Mouse (Mus musculus): Measurements from ENCODE around the gene Tgm5. TPM values are rescaled to one million over a fixed set of nuclear protein-coding genes. Genes with fewer than 3 reads are reported as not detected.
"Not testable (repeated sequence)": the region's sequence is repeated elsewhere in the genome, so short reads cannot be mapped to it uniquely, and the experiment has no call there.

Tgm5 gene
- not detected in 2 replicates for polyA plus RNA-seq (2015; fragmentation: Nextera tagmentation; extraction: Ambion mirVana)

DNA sequence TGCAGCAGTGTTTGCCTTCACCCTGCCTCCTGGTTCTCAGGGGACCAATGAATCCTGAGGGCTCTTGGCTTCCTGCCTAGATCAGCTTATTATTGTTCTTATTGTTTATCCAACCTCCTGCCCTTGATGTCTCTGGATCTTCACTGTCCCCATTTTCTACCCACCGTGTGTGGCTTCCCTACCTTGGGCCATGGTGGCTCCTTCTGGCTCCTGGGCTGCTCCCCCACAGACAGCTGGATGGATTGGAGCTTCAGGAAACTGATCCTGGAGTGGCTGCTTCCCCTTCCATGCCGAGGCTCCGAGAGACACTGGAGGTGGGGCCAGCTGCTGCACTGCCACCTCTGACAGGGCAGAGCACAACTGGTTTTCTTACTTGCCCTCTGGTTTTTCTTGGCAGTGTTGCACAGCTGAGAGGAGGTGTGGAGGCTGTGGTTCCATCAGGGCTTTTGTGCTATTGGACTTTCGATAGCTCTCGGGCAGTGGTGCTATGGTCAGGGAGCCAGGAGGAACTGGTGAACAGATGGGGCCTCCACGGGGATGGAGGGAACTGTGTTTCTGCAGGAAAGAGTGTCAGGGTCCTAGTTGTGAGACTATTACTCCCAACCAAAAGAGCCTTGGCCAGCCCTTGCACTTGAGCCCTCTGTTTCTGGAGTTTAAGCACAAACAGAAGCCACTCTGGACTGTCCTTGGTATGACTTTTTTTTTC is at the start of gene Tgm5:
TSS of gene Tgm5 (minus strand) at position 362 of the 706 bp plus-strand sequence.
- H3K27ac ChIP-seq = no peak within 1 kb of the TSS
- 26% methylated on average over 6 of the region's 6 CpGs for WGBS (ENCODE audit: insufficient replicate concordance)
- no peak for ATAC-seq (ENCODE audit: low read depth)

DNA sequence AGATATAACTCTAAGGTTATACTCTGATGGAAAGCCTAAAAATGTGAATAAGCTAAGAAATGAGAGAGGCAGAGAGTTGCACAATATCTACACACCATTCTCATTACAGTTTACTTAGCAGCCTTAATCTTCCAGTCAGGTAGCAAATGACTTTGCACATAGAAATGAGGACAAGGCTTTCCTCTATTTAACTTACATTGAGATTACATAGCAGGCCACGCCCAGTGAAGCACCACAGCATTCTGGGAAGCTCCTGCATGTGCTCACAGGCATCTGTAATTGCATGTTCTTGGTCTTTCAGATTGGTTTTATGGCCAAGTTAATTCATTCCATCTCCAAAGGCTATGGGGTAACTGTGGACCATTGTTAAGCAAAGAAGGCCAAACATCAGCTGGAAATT is 47.2 kb upstream of the Tgm5 start:
- ATAC-seq (ENCODE audit: low read depth) = no peak
- WGBS (ENCODE audit: insufficient replicate concordance) = 54% methylated on average over 1 of the region's 1 CpGs

More for the DNA sequence above, at the start of gene Tgm5:
- Histone ChIP-seq H3K36me3 (no peaks in the 10 kb centered on the region), H3K4me1 (replicated peaks) (no peaks in the 10 kb centered on the region), H3K27me3 (no peaks in the 10 kb centered on the region), H3K9ac (no peak within 1 kb of the TSS), H3K4me2 (no peak within 1 kb of the TSS), H3K4me3 (replicated peaks) (no peak within 1 kb of the TSS), H3K9me3 (replicated peaks) (no peaks in the 10 kb centered on the region)
- DNase-seq = no peak

DNA sequence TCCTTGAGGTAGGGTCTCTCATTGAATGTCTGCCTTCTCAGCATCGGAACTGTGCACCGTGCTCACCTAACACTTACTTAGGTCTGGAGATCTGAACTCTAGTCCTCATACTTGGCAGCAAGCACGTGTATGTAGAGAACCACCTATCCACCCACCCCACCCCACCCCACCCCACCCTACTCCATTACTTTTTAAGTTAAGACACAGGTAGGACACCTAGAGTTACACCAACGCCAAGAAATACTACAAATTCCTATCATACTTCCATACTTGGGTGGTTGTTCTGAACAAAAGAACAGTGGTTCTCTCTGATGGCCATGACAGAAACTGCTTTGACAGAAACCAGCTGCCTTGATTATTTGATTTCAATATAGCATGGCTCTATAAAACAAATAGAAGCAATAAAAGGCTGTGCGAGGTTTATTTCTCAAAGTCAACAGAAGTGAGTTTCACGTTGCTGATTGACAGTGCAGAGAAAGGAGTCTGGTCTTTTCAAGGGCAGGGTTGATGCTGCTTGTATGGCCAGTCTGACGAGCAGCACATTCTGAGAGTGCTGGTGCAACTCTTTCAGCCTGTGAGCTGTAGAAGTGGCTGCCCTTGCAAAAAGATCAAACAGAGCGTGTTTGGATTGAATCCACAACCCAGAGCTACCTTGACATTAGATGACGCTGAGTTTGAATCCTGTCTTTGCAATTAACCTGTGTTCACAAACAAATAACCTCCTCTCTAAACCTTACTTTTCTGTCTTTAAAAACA is 43.4 kb upstream of the Tgm5 start:
- ATAC-seq (ENCODE audit: low read depth) (no peak), DNase-seq (no peak)
- Histone ChIP-seq H3K9ac (no peak overlapping the region), H3K9me3 (replicated peaks) (no peaks in the 10 kb centered on the region), H3K4me3 (replicated peaks) (no peak overlapping the region), H3K27ac (no peak overlapping the region), H3K36me3 (no peaks in the 10 kb centered on the region), H3K4me1 (replicated peaks) (no peaks in the 10 kb centered on the region), H3K4me2 (no peak overlapping the region), H3K27me3 (no peaks in the 10 kb centered on the region)
- WGBS (ENCODE audit: insufficient replicate concordance) = 56% methylated on average over 9 of the region's 9 CpGs

More for the DNA sequence above, 47.2 kb upstream of the Tgm5 start:
- Histone ChIP-seq H3K36me3 (no peaks in the 10 kb centered on the region; the same call in 1 of the 2 replicates), H3K9ac (no peak overlapping the region), H3K9me3 (replicated peaks) (no peaks in the 10 kb centered on the region), H3K27me3 (no peaks in the 10 kb centered on the region), H3K4me1 (replicated peaks) (peaks cover 4% of the 10 kb centered on the region), H3K27ac (no peak overlapping the region), H3K4me2 (no peak overlapping the region), H3K4me3 (replicated peaks) (no peak overlapping the region)
- no peak for DNase-seq

GRCm38 (mm10) chr2:121127536-121127935 is 41.9 kb upstream of the Tgm5 start:
- Histone ChIP-seq H3K27me3 (no peaks in the 10 kb centered on the region), H3K9me3 (replicated peaks) (no peaks in the 10 kb centered on the region), H3K27ac (no peak overlapping the region), H3K9ac (no peak overlapping the region), H3K4me1 (replicated peaks) (no peaks in the 10 kb centered on the region), H3K4me2 (no peak overlapping the region), H3K4me3 (replicated peaks) (no peak overlapping the region), H3K36me3 (no peaks in the 10 kb centered on the region)
- WGBS (ENCODE audit: insufficient replicate concordance) = 54% methylated on average over 1 of the region's 1 CpGs
- no peak for ATAC-seq (ENCODE audit: low read depth)
- DNase-seq = no peak

DNA sequence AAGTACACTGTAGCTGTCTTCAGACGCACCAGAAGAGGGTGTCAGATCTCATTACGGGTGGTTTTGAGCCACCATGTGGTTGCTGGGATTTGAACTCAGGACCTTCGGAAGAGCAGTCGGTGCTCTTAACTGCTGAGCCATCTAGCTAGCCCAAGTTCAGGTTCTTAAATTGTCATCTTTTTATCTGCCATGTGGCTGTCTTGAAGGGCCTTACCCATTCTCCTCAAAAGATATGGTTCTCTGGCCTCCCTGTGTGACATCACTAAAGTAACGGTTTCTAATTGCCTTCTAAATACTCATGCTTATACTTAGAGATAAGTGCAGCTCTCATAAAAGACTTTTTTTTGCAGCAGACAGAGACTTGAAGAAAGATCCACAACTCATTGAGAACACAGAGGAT is 40.7 kb upstream of the Tgm5 start:
- H3K4me2 ChIP-seq; H3K27ac ChIP-seq; H3K36me3 ChIP-seq; H3K9me3 ChIP-seq (replicated peaks); H3K27me3 ChIP-seq; H3K9ac ChIP-seq; DNase-seq; ATAC-seq (ENCODE audit: low read depth); H3K4me1 ChIP-seq (replicated peaks); H3K4me3 ChIP-seq (replicated peaks): not testable (repeated sequence)
- 82% methylated on average over 5 of the region's 5 CpGs for WGBS (ENCODE audit: insufficient replicate concordance)

- H3K4me3 ChIP-seq (replicated peaks) = no peak overlapping the region
- no peak for ATAC-seq (ENCODE audit: low read depth)
- H3K9me3 ChIP-seq (replicated peaks) = no peaks in the 10 kb centered on the region
- no peaks in the 10 kb centered on the region for H3K36me3 ChIP-seq
- WGBS (ENCODE audit: insufficient replicate concordance) = 70% methylated on average over 3 of the region's 3 CpGs
- DNase-seq = no peak
- no peaks in the 10 kb centered on the region for H3K4me1 ChIP-seq (replicated peaks)
- H3K4me2 ChIP-seq = no peak overlapping the region
- no peak overlapping the region for H3K9ac ChIP-seq
- no peak overlapping the region for H3K27ac ChIP-seq
- H3K27me3 ChIP-seq = 0 out of 2 replicates have a peak, but pooled peaks cover 5% of the 10 kb centered on the region
Measured at GRCm38 (mm10) chr2:121119260-121119659, 33.6 kb upstream of the Tgm5 start.

GRCm38 (mm10) chr2:121115418-121115817 is 29.8 kb upstream of the Tgm5 start:
- Histone ChIP-seq H3K9me3 (replicated peaks) (no peaks in the 10 kb centered on the region), H3K36me3 (no peaks in the 10 kb centered on the region), H3K4me2 (no peak overlapping the region), H3K27ac (no peak overlapping the region), H3K4me1 (replicated peaks) (no peaks in the 10 kb centered on the region), H3K4me3 (replicated peaks) (no peak overlapping the region), H3K9ac (no peak overlapping the region), H3K27me3 (0 out of 2 replicates have a peak, but pooled peaks cover 7% of the 10 kb centered on the region)
- DNase-seq (no peak), ATAC-seq (ENCODE audit: low read depth) (no peak)
- WGBS (ENCODE audit: insufficient replicate concordance) = 78% methylated on average over 2 of the region's 2 CpGs

DNA sequence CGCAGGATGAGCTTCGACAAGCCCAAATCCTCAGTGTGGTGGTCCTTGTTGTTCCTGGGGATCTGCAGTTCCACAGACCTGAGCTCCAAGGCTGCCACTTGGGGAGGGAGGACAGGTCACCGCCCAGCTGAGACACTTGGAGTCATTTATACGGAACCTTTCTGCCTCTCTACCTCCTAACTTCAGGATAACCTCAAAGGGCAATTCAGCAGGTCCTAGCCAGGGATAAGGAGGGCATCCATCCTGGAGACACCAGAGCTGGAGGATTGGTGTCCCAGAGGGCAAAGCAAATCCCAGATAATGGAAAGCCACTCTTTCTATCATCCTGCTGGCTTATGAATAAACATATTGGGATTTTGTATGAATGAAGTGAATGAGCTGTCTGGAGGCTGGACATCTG is 24.1 kb upstream of the Tgm5 start, which contains the start of gene Tgm7:
TSS of gene Tgm7 (minus strand) at position 101 of the 400 bp plus-strand sequence.
- ATAC-seq (ENCODE audit: low read depth) (no peak), DNase-seq (no peak)
- Histone ChIP-seq H3K27me3 (peaks cover 6% of the 10 kb centered on the region; the same call in 1 of the 2 replicates), H3K4me3 (replicated peaks) (no peak within 1 kb of the TSS), H3K27ac (no peak within 1 kb of the TSS), H3K4me1 (replicated peaks) (0 out of 2 replicates have a peak, but pooled peaks cover 2% of the 10 kb centered on the region), H3K9ac (no peak within 1 kb of the TSS), H3K4me2 (no peak within 1 kb of the TSS), H3K36me3 (no peaks in the 10 kb centered on the region), H3K9me3 (replicated peaks) (no peaks in the 10 kb centered on the region)
- WGBS (ENCODE audit: insufficient replicate concordance) = 73% methylated on average over 4 of the region's 4 CpGs

GRCm38 (mm10) chr2:121105940-121106339 is 20.3 kb upstream of the Tgm5 start:
- Histone ChIP-seq H3K4me3 (replicated peaks) (no peak overlapping the region), H3K9me3 (replicated peaks) (no peaks in the 10 kb centered on the region), H3K27me3 (peaks cover 3% of the 10 kb centered on the region; the same call in 1 of the 2 replicates), H3K4me2 (no peak overlapping the region), H3K27ac (no peak overlapping the region), H3K4me1 (replicated peaks) (0 out of 2 replicates have a peak, but pooled peaks cover 2% of the 10 kb centered on the region), H3K9ac (no peak overlapping the region), H3K36me3 (no peaks in the 10 kb centered on the region)
- DNase-seq (no peak), ATAC-seq (ENCODE audit: low read depth) (peak; percentile 62; the same call in 1 of the 2 replicates)

GRCm38 (mm10) chr2:121102051-121102450 is 16.4 kb upstream of the Tgm5 start:
- Histone ChIP-seq H3K27ac (no peak overlapping the region), H3K4me1 (replicated peaks) (0 out of 2 replicates have a peak, but pooled peaks cover 2% of the 10 kb centered on the region), H3K36me3 (no peaks in the 10 kb centered on the region), H3K4me3 (replicated peaks) (no peak overlapping the region), H3K9me3 (replicated peaks) (no peaks in the 10 kb centered on the region), H3K9ac (no peak overlapping the region), H3K4me2 (no peak overlapping the region), H3K27me3 (no peaks in the 10 kb centered on the region)
- ATAC-seq (ENCODE audit: low read depth) (no peak), DNase-seq (peak; percentile 32)
- 16% methylated on average over 9 of the region's 9 CpGs for WGBS (ENCODE audit: insufficient replicate concordance)

DNA sequence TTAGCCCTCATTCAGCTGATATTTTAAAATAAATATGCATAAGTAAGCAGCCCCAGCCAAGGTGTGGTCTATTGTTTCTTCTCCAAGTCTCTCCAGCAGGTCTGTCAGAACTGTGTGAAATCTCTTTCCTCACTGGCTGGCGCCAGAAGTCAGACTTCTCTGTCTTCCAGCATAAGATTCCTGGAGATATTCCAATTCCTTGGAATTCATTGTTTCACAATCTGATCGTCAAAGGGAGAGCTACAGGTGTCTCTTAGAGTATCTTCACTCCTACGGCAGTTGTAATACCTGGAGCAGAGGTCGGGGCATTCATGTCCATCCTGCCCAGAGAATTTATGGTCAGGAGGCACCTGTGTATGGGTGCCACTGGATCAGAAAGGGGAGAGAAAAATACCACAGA is 4.1 kb upstream of the Tgm5 start:
- Histone ChIP-seq H3K4me3 (replicated peaks) (no peak overlapping the region), H3K9ac (no peak overlapping the region), H3K9me3 (replicated peaks) (no peaks in the 10 kb centered on the region), H3K27ac (no peak overlapping the region), H3K4me2 (no peak overlapping the region), H3K4me1 (replicated peaks) (no peaks in the 10 kb centered on the region), H3K27me3 (no peaks in the 10 kb centered on the region), H3K36me3 (no peaks in the 10 kb centered on the region)
- no peak for DNase-seq
- 59% methylated on average over 4 of the region's 4 CpGs for WGBS (ENCODE audit: insufficient replicate concordance)
- no peak for ATAC-seq (ENCODE audit: low read depth)

Measured in liver, embryonic 13.5 days (tissue).